Mouse (Mus musculus) neural tube, embryonic 15.5 days (tissue): ENCODE measurements around the gene Tubg1. TPM values are rescaled to one million over a fixed set of nuclear protein-coding genes. Genes with fewer than 3 reads are reported as not detected.

Experiments
- ATAC-seq: fragments of 200-750 bp; cut with Nextera tagmentation; 2 replicates; pipeline ENCODE4 v1.8.0; 2017; ENCODE audit warnings: mild to moderate bottlenecking, moderate TSS enrichment, moderate library complexity; ENCODE audit not compliant: low FRiP score
- H3K27ac ChIP-seq: fragments of 300-500 bp; sonication (generic); replicated peaks from 2 replicates; pipeline ENCODE4 v1.5.1; 2015; ENCODE audit warnings: mild to moderate bottlenecking, inconsistent platforms
- H3K27me3 ChIP-seq: fragments of 300-500 bp; sonication (generic); replicated peaks from 2 replicates; pipeline ENCODE4 v1.6.1; 2015; ENCODE audit warnings: inconsistent platforms
- H3K36me3 ChIP-seq: fragments of 300-500 bp; sonication (generic); 2 replicates; pipeline ENCODE4 v1.6.1; 2015; ENCODE audit warnings: inconsistent platforms
- H3K4me1 ChIP-seq: fragments of 300-500 bp; sonication (generic); 2 replicates; pipeline ENCODE4 v1.6.1; 2015; ENCODE audit warnings: inconsistent platforms
- H3K4me2 ChIP-seq: fragments of 300-500 bp; sonication (generic); 2 replicates; pipeline ENCODE4 v1.6.1; 2015; ENCODE audit warnings: inconsistent platforms, mild to moderate bottlenecking, moderate library complexity
- H3K4me3 ChIP-seq: fragments of 300-500 bp; sonication (generic); replicated peaks from 2 replicates; pipeline ENCODE4 v1.5.1; 2015; ENCODE audit warnings: mild to moderate bottlenecking, inconsistent platforms
- H3K9ac ChIP-seq: fragments of 300-500 bp; sonication (generic); replicated peaks from 2 replicates; pipeline ENCODE4 v1.6.1; 2015; ENCODE audit warnings: mild to moderate bottlenecking, inconsistent platforms
- H3K9me3 ChIP-seq: fragments of 300-500 bp; sonication (generic); replicated peaks from 2 replicates; pipeline ENCODE4 v1.6.1; 2016; ENCODE audit warnings: inconsistent platforms
- WGBS: fragments of 180-500 bp; shearing (Covaris S2); methylation state at CpG from one replicate; pipeline ENCODE4 v1.1.7; 2015; ENCODE audit warnings: mixed read lengths; 5-methylcytosine and 5-hydroxymethylcytosine counted together
- microRNA-seq: library from miRNA; unstranded; fragments of <30 nt; microRNA quantifications from one replicate; pipeline ENCODE4, GENCODE M21; 2017
- polyA plus RNA-seq: library from polyadenylated mRNA; unstranded; fragments of >200 nt; fragmentation: Nextera tagmentation; extraction: Ambion mirVana; gene quantifications from 2 replicates; pipeline ENCODE4 v1.2.1, GENCODE M21; 2015

The Tubg1 gene
- polyA plus RNA-seq, 1 experiment from 2014 or later: 68.4 TPM

DNA sequence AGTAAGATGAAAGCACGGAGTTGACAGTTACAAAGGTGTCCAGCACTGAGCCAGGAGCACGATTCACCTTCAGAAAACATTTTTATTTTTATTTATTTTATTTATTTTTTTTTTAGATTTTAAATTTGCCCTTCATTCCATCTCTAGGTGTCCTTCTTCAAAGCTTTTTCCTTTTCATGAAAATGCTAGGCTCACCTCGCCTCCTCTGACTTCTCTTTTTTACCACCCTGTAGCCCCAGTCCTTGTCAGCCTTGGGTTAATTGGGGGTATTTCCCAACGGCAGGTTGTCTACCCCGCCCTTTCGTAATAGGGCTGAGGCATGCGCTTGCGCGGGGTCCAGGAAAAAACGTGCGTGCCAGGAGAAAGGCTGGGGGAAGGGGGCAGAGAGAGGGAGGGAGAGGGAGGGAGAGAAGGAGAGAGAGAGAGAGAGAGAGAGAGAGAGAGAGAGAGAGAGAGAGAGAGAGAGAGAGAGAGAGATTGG, 55.9 kb downstream of the Tubg1 start:
- H3K27me3 ChIP-seq: peaks cover 35% of the 10 kb centered on the region
- no peaks in the 10 kb centered on the region for H3K36me3 ChIP-seq
- H3K27ac ChIP-seq: peak overlapping the region; percentile 78
- H3K4me3 ChIP-seq: peak overlapping the region; percentile 51
- H3K4me2 ChIP-seq: peak overlapping the region; percentile 75
- H3K9ac ChIP-seq: peak overlapping the region; percentile 52
- no peaks in the 10 kb centered on the region for H3K9me3 ChIP-seq
- ATAC-seq: no peak
- 8% methylated on average over 11 of the region's 11 CpGs for WGBS
- H3K4me1 ChIP-seq: peaks cover 71% of the 10 kb centered on the region

Small RNA genes lying within 50 kb of the gene (microRNA-seq; reads per million reads assigned to microRNA genes)
- gene Gm27626: not detected

Other genes with a start within 250 kb of the Tubg1 start
- gene Stat3, start 180.4 kb upstream of the Tubg1 start, polyA plus RNA-seq: 57.9 and 66.9 TPM in 2 replicates
- 45.6 and 73.4 TPM in 2 replicates for gene Cavin1, start 149.1 kb upstream of the Tubg1 start, polyA plus RNA-seq
- gene Atp6v0a1, start 110.5 kb upstream of the Tubg1 start, polyA plus RNA-seq: 150 and 167 TPM in 2 replicates
- 11.7 and 12.4 TPM in 2 replicates for gene Naglu, start 49.9 kb upstream of the Tubg1 start, polyA plus RNA-seq
- 0.22 and 0.29 TPM in 2 replicates for gene Hsd17b1, start 41.5 kb upstream of the Tubg1 start, polyA plus RNA-seq
- gene Coasy, start 37.4 kb upstream of the Tubg1 start, polyA plus RNA-seq: 37.5 and 39.6 TPM in 2 replicates
- gene Mlx, start 32.7 kb upstream of the Tubg1 start, polyA plus RNA-seq: 94.2 and 96.6 TPM in 2 replicates
- 17.7 and 22.4 TPM in 2 replicates for gene Psmc3ip, start 24.5 kb upstream of the Tubg1 start, polyA plus RNA-seq
- gene Retreg3, start within 50 bp of the Tubg1 start, polyA plus RNA-seq: 23.5 and 26.0 TPM in 2 replicates
- 49.9 and 60.7 TPM in 2 replicates for gene Tubg2, start 36.0 kb downstream of the Tubg1 start, polyA plus RNA-seq
- gene Cntnap1, start 50.6 kb downstream of the Tubg1 start, polyA plus RNA-seq: 11.2 and 12.3 TPM in 2 replicates
- gene Plekhh3, start 51.4 kb downstream of the Tubg1 start, polyA plus RNA-seq: 9.2 and 9.5 TPM in 2 replicates
- gene Ccr10, start 55.5 kb downstream of the Tubg1 start, polyA plus RNA-seq: 0.51 and 0.70 TPM in 2 replicates
- 25.4 and 26.1 TPM in 2 replicates for gene Ezh1, start 106.5 kb downstream of the Tubg1 start, polyA plus RNA-seq
- 105 and 107 TPM in 2 replicates for gene Ramp2, start 126.1 kb downstream of the Tubg1 start, polyA plus RNA-seq
- 123 and 128 TPM in 2 replicates for gene Vps25, start 133.8 kb downstream of the Tubg1 start, polyA plus RNA-seq
- gene Wnk4, start 140.6 kb downstream of the Tubg1 start, polyA plus RNA-seq: 5.1 and 7.0 TPM in 2 replicates
- gene Cntd1, start 159.1 kb downstream of the Tubg1 start, polyA plus RNA-seq: 0.77 and 0.80 TPM in 2 replicates
- 213 and 237 TPM in 2 replicates for gene Coa3, start 159.2 kb downstream of the Tubg1 start, polyA plus RNA-seq
- gene Becn1, start 182.3 kb downstream of the Tubg1 start, polyA plus RNA-seq: 172 and 175 TPM in 2 replicates
- gene Psme3, start 196.3 kb downstream of the Tubg1 start, polyA plus RNA-seq: 108 and 123 TPM in 2 replicates
- gene Aoc2, start 205.1 kb downstream of the Tubg1 start, polyA plus RNA-seq: 1.5 and 1.7 TPM in 2 replicates
- 0.20 and 0.38 TPM in 2 replicates for gene Aoc3, start 210.7 kb downstream of the Tubg1 start, polyA plus RNA-seq
- gene G6pc, start 247.6 kb downstream of the Tubg1 start, polyA plus RNA-seq: not detected in 2 replicates